Mouse (Mus musculus) thymus, adult 2 months (tissue): Measurements from ENCODE around the gene Syndig1.

Source experiments
- CTCF ChIP-seq: fragments of 200-500 bp; IDR thresholded peaks from 2 replicates; pipeline ENCODE4 v1.5.1; 2012; ENCODE audit warnings: mild to moderate bottlenecking, control low read depth, low read length, moderate library complexity, borderline replicate concordance; ENCODE audit not compliant: control insufficient read depth, poor library complexity, insufficient read depth; ENCODE audit errors: extremely low read depth
- POLR2A ChIP-seq: fragments of 200-500 bp; IDR thresholded peaks from 2 replicates; pipeline ENCODE4 v1.6.1; 2012; ENCODE audit warnings: mild to moderate bottlenecking, low read length, control low read depth, moderate library complexity; ENCODE audit not compliant: control insufficient read depth, poor library complexity, insufficient read depth; ENCODE audit errors: extremely low read depth

- TF ChIP-seq POLR2A, result no peak
- no peak for TF ChIP-seq CTCF
These were observed 9.3 kb upstream of the Syndig1 start for GRCm38 (mm10) chr2:149819751-149820150.
